Mouse (Mus musculus): Measurements from ENCODE around the gene Maz. TPM values are rescaled to one million over a fixed set of nuclear protein-coding genes. Genes with fewer than 3 reads are reported as not detected.
A peak's percentile ranks its signal among the peaks of the same experiment; 100 is the strongest.

Gene Maz
- total RNA-seq, 2 experiments from 2014 or later, result 55.3 to 57.3 TPM

- DNase-seq, result no peak
Measured at GRCm38 (mm10) chr7:127021563-127022527, 5.0 kb downstream of the Maz start.

DNA sequence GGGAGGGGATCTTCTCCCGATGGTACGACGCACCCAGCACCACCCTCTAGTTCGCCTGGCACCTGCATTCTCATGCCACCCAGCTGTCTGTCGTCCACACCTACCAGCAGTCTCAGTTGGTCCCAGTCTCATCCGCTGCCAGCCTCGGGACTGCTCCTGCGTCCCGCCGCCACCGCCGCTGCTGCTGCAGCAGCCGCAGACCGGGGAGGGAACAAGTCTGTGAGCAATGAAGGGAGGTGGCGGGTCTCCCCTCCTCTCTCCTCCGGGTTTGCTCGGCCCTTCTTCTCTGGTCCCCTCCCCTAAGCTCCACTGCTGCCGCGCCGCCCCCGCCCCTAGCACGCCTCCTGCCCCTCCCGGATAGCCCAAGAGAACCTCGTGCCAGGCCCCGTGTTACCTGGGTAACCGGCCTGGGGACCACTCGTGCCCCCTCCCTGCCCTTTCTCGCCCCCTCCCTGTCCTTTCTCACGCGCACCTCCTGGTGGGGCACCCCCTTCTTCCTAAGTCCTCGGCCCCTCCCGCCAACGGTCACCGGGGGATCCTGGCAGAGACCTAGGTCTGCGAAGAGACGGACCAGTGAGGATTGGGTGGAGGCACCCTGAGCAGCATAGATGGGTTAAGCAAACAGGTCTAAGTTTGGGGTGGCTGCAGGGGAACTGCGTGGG is 5.8 kb downstream of the Maz start, which contains the start of the genes Gm42742 and Prrt2:
Gene Gm42742 (minus strand): TSS at position 197 of the 662 bp plus-strand sequence.
Gene Prrt2 (minus strand): TSS at position 311 of the 662 bp plus-strand sequence.
- DNase-seq, result peak; percentile 61 to 63

DNA sequence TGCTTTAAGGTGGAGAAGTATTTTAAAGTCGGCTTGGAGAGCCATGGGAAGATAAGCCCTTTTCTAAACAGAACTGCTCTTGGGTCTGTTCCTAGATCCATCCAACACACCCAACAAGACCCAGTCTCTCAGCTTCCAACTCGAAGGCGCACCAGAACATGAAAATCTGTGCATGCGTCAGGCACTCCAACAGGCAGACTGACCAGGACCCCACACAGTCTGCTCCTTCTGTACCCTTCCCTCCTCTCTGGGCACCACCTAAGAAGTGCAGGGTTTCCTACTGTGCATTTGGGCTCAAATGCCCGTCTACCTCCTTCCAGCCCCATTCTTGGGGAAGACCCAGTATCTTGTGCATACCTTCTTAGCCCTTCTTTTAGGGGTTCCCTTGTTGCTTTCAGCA is 6.3 kb downstream of the Maz start:
- no peak for DNase-seq

DNA sequence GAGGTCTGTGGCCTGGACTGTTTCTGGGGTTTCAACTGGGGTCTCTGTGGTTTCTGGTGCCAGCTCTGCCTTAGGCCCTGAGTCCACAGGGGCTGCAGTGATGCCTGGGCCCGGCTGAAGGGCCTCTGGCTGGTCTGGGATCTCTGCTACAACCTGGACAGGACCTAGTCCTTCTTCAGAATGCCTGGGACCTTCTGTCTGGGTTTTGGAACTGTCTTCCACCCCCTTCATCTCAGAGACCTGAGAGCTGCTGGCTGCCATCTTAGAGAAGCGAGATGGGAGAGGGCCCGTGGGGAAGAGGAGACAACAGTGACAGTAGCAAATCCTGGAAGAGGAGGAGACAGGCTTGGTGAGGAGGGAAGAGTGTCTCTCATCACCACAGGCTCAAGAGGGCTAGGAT is 6.8 kb downstream of the Maz start:
- DNase-seq, result peak in 1 of 2 experiments; percentile 26

GRCm38 (mm10) chr7:127019306-127019960 is 7.4 kb downstream of the Maz start:
- no peak for DNase-seq

- no peak for DNase-seq
Measured at GRCm38 (mm10) chr7:127018416-127019305, 8.2 kb downstream of the Maz start.

DNA sequence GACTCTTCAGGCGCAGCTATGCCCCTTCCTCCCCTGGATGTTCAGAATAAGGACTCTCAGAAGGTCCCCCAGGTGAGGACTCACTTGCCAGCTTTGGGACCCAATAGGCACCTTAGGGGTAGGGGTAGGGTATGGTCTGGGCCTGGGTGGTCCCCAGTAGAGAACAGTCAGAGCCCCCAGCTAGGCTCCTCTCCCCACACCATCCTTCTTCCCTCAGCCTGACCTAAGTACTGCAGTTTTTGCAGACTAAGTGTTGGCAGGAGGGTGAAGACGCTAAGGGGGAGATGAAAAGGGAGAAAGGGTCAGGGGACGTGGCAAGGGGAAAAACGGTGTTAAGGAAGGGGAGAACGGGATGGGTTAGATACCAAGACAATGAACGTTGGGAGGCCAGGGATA is 8.9 kb downstream of the Maz start:
- DNase-seq, result no peak

GRCm38 (mm10) chr7:127016971-127017949 is 9.6 kb downstream of the Maz start, which contains the start of gene Pagr1a:
TSS of gene Pagr1a (minus strand) at chr7:127017352.
- peak; percentile 97 to 98 for DNase-seq

- DNase-seq, result no peak
Measured at GRCm38 (mm10) chr7:127016486-127016938, 10.3 kb downstream of the Maz start.

DNA sequence TGATC is 10.6 kb downstream of the Maz start, which contains the start of gene Pagr1b:
Gene Pagr1b (minus strand): TSS at position 4 of the 5 bp plus-strand sequence.
- no peak for DNase-seq

DNA sequence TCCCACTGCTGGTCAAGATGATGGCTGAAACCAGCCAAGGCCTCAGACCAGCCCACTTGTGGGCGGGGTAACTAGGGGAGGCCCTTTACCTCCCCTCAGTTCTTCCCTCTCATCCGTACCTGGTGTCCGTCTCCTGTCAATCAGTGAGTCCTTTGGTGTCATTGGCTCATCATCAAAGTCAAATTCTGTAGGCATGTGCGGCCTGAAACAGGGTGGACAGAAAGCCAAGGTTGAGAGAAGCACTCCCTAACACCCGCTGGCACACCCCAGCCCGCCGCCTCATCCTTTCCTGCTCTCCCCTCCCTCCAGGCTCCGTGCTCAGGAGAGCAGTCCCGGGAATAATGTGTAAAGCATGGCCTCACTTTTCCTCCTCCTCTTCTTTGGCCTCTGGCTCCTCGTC is 10.8 kb downstream of the Maz start:
- DNase-seq, result no peak

DNA sequence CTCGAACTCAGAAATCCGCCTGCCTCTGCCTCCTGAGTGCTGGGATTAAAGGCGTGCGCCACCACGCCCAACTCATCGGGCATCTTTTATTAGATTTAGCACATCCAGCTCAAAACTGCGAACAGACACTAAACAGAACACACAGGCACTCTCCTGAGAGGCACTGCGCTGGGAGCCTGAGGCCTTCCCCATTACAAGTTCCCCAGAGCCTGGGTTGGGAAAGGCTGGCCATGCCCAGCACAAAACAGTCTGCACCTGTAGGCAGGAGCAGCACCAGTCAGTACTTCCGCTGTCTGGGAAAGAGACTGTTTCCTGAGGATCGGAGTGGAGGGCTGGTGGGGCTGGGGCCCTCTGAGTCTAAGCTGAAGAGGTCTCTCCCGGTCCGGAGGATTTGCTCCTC is 11.8 kb downstream of the Maz start:
- peak in 1 of 2 experiments; percentile 11 for DNase-seq

- DNase-seq, result peak; percentile 89 to 91
Measured at GRCm38 (mm10) chr7:127014320-127014719, 12.5 kb downstream of the Maz start, which contains the start of gene Mvp. TSS of gene Mvp (minus strand) at chr7:127014621.

- peak in 1 of 2 experiments; percentile 12 for DNase-seq
Measured at GRCm38 (mm10) chr7:127013385-127013784, 13.5 kb downstream of the Maz start.

GRCm38 (mm10) chr7:127012845-127013244 is 14.0 kb downstream of the Maz start:
- DNase-seq, result no peak

GRCm38 (mm10) chr7:127012374-127012773 is 14.5 kb downstream of the Maz start:
- no peak for DNase-seq

GRCm38 (mm10) chr7:127011717-127012116 is 15.1 kb downstream of the Maz start:
- DNase-seq, result no peak

GRCm38 (mm10) chr7:127011051-127011450 is 15.8 kb downstream of the Maz start:
- DNase-seq, result no peak

- DNase-seq, result peak in 1 of 2 experiments; percentile 15
Measured at GRCm38 (mm10) chr7:127009307-127010085, 17.3 kb downstream of the Maz start.
